Mouse (Mus musculus): ENCODE data around the gene Tgfb3.

The Tgfb3 gene

GRCm38 (mm10) chr12:86078553-86079201 lies at the start of gene Tgfb3:
Gene Tgfb3 (minus strand): TSS chr12:86079041.
- peak; percentile 14 to 47 for DNase-seq (ENCODE audit: low spot score in 2 of 2)

- peak in 1 of 2 experiments; percentile 33 for DNase-seq (ENCODE audit: low spot score in 2 of 2)
Measured at GRCm38 (mm10) chr12:86128122-86128521, 49.3 kb upstream of the Tgfb3 start.

- DNase-seq (ENCODE audit: low spot score in 2 of 2) = no peak
Measured at GRCm38 (mm10) chr12:86124016-86124415, 45.2 kb upstream of the Tgfb3 start.

GRCm38 (mm10) chr12:86116295-86116835 lies 37.5 kb upstream of the Tgfb3 start:
- DNase-seq (ENCODE audit: low spot score in 2 of 2) = no peak

GRCm38 (mm10) chr12:86110637-86111036 lies 31.8 kb upstream of the Tgfb3 start:
- DNase-seq (ENCODE audit: low spot score in 2 of 2) = no peak

GRCm38 (mm10) chr12:86109531-86109930 lies 30.7 kb upstream of the Tgfb3 start:
- DNase-seq (ENCODE audit: low spot score in 2 of 2) = no peak

GRCm38 (mm10) chr12:86107645-86108044 lies 28.8 kb upstream of the Tgfb3 start:
- no peak for DNase-seq (ENCODE audit: low spot score in 2 of 2)

GRCm38 (mm10) chr12:86106086-86106485 lies 27.2 kb upstream of the Tgfb3 start:
- DNase-seq (ENCODE audit: low spot score in 2 of 2) = no peak

GRCm38 (mm10) chr12:86105546-86105945 lies 26.7 kb upstream of the Tgfb3 start:
- no peak for DNase-seq (ENCODE audit: low spot score in 2 of 2)

- no peak for DNase-seq (ENCODE audit: low spot score in 2 of 2)
Measured at GRCm38 (mm10) chr12:86104297-86104696, 25.5 kb upstream of the Tgfb3 start.

GRCm38 (mm10) chr12:86103852-86104251 lies 25.0 kb upstream of the Tgfb3 start:
- no peak for DNase-seq (ENCODE audit: low spot score in 2 of 2)

- DNase-seq (ENCODE audit: low spot score in 2 of 2) = no peak
Measured at GRCm38 (mm10) chr12:86103391-86103790, 24.6 kb upstream of the Tgfb3 start.

- DNase-seq (ENCODE audit: low spot score in 2 of 2) = no peak
Measured at GRCm38 (mm10) chr12:86102686-86103085, 23.8 kb upstream of the Tgfb3 start.

- DNase-seq (ENCODE audit: low spot score in 2 of 2) = no peak
Measured at GRCm38 (mm10) chr12:86100711-86101110, 21.9 kb upstream of the Tgfb3 start.

GRCm38 (mm10) chr12:86097781-86098180 lies 18.9 kb upstream of the Tgfb3 start:
- DNase-seq (ENCODE audit: low spot score in 2 of 2) = no peak

- DNase-seq (ENCODE audit: low spot score in 2 of 2) = no peak
Measured at GRCm38 (mm10) chr12:86095806-86096205, 17.0 kb upstream of the Tgfb3 start.

- DNase-seq (ENCODE audit: low spot score in 2 of 2) = no peak
Measured at GRCm38 (mm10) chr12:86094075-86094474, 15.2 kb upstream of the Tgfb3 start.

- no peak for DNase-seq (ENCODE audit: low spot score in 2 of 2)
Measured at GRCm38 (mm10) chr12:86091601-86092132, 12.8 kb upstream of the Tgfb3 start.

GRCm38 (mm10) chr12:86090764-86091163 lies 11.9 kb upstream of the Tgfb3 start:
- no peak for DNase-seq (ENCODE audit: low spot score in 2 of 2)

- no peak for DNase-seq (ENCODE audit: low spot score in 2 of 2)
Measured at GRCm38 (mm10) chr12:86088042-86088441, 9.2 kb upstream of the Tgfb3 start.

- no peak for DNase-seq (ENCODE audit: low spot score in 2 of 2)
Measured at GRCm38 (mm10) chr12:86086550-86086949, 7.7 kb upstream of the Tgfb3 start.

GRCm38 (mm10) chr12:86085873-86086272 lies 7.0 kb upstream of the Tgfb3 start:
- no peak for DNase-seq (ENCODE audit: low spot score in 2 of 2)

- DNase-seq (ENCODE audit: low spot score in 2 of 2) = peak; percentile 76 to 80
Measured at GRCm38 (mm10) chr12:86082481-86083012, 3.7 kb upstream of the Tgfb3 start, which contains the start of gene Ift43. Gene Ift43 (plus strand): TSS chr12:86082541.

Data from urinary bladder, adult 18-20 months (tissue).